Mouse (Mus musculus) midbrain, postnatal 0 days (tissue): ENCODE data around the gene Tmem28. TPM values are rescaled to one million over a fixed set of nuclear protein-coding genes. Genes with fewer than 3 reads are reported as not detected.

Experiments used
- ATAC-seq: fragments of 200-750 bp; cut with Nextera tagmentation; 2 replicates; pipeline ENCODE4 v1.8.0; 2017; ENCODE audit warnings: moderate number of reproducible peaks, mild to moderate bottlenecking, moderate TSS enrichment, moderate library complexity; ENCODE audit not compliant: low FRiP score
- DNase-seq: peaks from one replicate; pipeline ENCODE4 v3.0.0-alpha.2; 2015; ENCODE audit warnings: low spot score
- H3K27ac ChIP-seq: fragments of 300-500 bp; sonication (generic); 2 replicates; pipeline ENCODE4 v1.5.1; 2014; ENCODE audit warnings: low read depth, mild to moderate bottlenecking, low read length, mixed read lengths
- H3K27me3 ChIP-seq: fragments of 300-500 bp; sonication (generic); 2 replicates; pipeline ENCODE4 v1.6.1; 2014; ENCODE audit warnings: low read length, control low read depth, mixed read lengths; ENCODE audit not compliant: insufficient read depth
- H3K36me3 ChIP-seq: fragments of 300-500 bp; sonication (generic); 2 replicates; pipeline ENCODE4 v1.6.1; 2014; ENCODE audit warnings: low read length, control low read depth, mixed read lengths; ENCODE audit not compliant: insufficient read depth
- H3K4me1 ChIP-seq: fragments of 300-500 bp; sonication (generic); 2 replicates; pipeline ENCODE4 v1.6.1; 2014; ENCODE audit warnings: mild to moderate bottlenecking, control low read depth, antibody characterized with exemption, low read length, mixed read lengths; ENCODE audit not compliant: insufficient read depth
- H3K4me2 ChIP-seq: fragments of 300-500 bp; sonication (generic); 2 replicates; pipeline ENCODE4 v1.6.1; 2014; ENCODE audit warnings: low read depth, mild to moderate bottlenecking, low read length, mixed read lengths; ENCODE audit not compliant: poor library complexity, severe bottlenecking
- H3K4me3 ChIP-seq: fragments of 300-500 bp; sonication (generic); 2 replicates; pipeline ENCODE4 v1.5.1; 2014; ENCODE audit warnings: low read depth, mild to moderate bottlenecking, low read length, moderate library complexity
- H3K9ac ChIP-seq: fragments of 300-500 bp; sonication (generic); replicated peaks from 2 replicates; pipeline ENCODE4 v1.6.1; 2014; ENCODE audit warnings: mild to moderate bottlenecking, low read length, moderate library complexity, mixed read lengths; ENCODE audit not compliant: poor library complexity, severe bottlenecking
- H3K9me3 ChIP-seq: fragments of 300-500 bp; sonication (generic); 2 replicates; pipeline ENCODE4 v1.6.1; 2016; ENCODE audit warnings: low read length, control low read depth
- CTCF ChIP-seq: IDR thresholded peaks from 2 replicates; pipeline ENCODE4 v1.5.1; 2016; ENCODE audit warnings: antibody characterized with exemption, mild to moderate bottlenecking
- WGBS: fragments of 180-500 bp; shearing (Covaris S2); extraction: QIAGEN DNeasy Blood & Tissue Kit; methylation state at CpG from one replicate; pipeline ENCODE4 v1.1.7; 2014; 5-methylcytosine and 5-hydroxymethylcytosine counted together
- polyA plus RNA-seq: library from polyadenylated mRNA; unstranded; fragments of >200 nt; fragmentation: Nextera tagmentation; extraction: Ambion mirVana; gene quantifications from 2 replicates; pipeline ENCODE4 v1.2.1, GENCODE M21; 2015
- total RNA-seq: library from RNA; depleted of rRNA; stranded (reverse); fragments of >200 nt; gene quantifications from 2 replicates; pipeline ENCODE4 v1.2.3, GENCODE M21; 2014; rRNA removed

Tmem28 gene
- total RNA-seq (8.0 and 10.6 TPM in 2 replicates), polyA plus RNA-seq (1.1 and 1.2 TPM in 2 replicates)

DNA sequence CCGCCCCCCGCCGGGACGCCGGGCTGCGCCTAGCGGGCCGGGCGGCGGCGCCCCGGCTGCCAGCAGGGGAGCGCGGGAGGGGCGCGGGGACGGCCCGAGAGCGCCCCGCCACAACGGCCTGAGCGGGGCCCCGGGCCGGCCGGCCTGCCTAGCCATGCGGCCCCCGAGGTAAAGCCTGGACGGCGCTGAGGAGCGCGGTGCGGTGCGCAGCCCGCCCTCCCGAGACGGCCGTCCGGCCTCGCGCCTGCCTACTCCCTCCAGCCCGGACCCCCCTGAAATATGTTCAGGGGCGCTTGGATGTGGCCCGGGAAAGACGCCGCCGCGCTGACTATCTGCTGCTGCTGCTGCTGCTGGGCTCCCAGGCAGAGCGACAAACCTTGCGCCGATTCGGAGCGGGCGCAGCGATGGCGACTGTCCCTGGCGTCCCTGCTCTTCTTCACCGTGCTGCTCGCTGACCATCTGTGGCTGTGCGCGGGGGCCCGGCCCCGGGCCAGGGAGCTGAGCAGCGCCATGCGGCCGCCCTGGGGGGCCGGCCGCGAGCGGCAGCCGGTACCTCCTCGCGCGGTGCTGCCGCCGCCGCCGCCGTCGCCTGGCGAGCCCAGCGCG is at the start of gene Tmem28:
Gene Tmem28 (plus strand): TSS at position 232 of the 606 bp plus-strand sequence.
- no peak for DNase-seq
- Histone ChIP-seq H3K4me1 (no peaks in the 10 kb centered on the region), H3K36me3 (no peaks in the 10 kb centered on the region), H3K4me2 (peak within 1 kb of the TSS; percentile 64), H3K9me3 (no peaks in the 10 kb centered on the region), H3K9ac (peak within 1 kb of the TSS; percentile 44), H3K27me3 (no peaks in the 10 kb centered on the region; the same call in 1 of the 2 replicates), H3K27ac (peak within 1 kb of the TSS; percentile 51), H3K4me3 (peak within 1 kb of the TSS; percentile 52)
- peak; percentile 29 for ATAC-seq
- WGBS: 16% methylated on average over 29 of the region's 82 CpGs
- TF ChIP-seq CTCF: no peak

DNA sequence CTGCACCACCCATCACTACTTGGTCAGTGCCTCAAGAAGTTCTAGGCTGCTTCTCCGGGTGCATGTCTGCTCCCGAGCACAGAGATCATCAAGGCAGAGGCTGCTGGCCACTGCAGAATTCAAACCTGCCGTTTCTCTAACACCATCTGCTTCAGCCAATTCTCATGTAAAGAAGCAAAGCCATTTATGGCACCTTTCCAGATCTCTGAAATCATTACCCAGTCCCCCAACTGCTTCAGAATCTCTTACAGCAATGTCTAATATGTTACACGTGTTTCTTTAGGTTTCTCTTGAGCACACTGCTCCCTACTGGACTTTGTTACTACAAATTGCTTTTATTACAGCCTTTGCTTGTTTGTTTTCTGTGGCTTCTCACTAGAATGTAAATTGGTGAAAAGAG is 40.5 kb upstream of the Tmem28 start:
- no peak overlapping the region for H3K27ac ChIP-seq
- H3K9ac ChIP-seq: no peak overlapping the region
- DNase-seq (peak; percentile 35), ATAC-seq (no peak)
- H3K4me1 ChIP-seq: no peaks in the 10 kb centered on the region
- no peak overlapping the region for H3K4me2 ChIP-seq
- WGBS: 56% methylated on average over 4 of the region's 4 CpGs
- no peaks in the 10 kb centered on the region for H3K36me3 ChIP-seq
- H3K4me3 ChIP-seq: no peak overlapping the region
- H3K9me3 ChIP-seq: no peaks in the 10 kb centered on the region
- no peak for TF ChIP-seq CTCF
- H3K27me3 ChIP-seq: peaks cover 6% of the 10 kb centered on the region; the same call in 1 of the 2 replicates

DNA sequence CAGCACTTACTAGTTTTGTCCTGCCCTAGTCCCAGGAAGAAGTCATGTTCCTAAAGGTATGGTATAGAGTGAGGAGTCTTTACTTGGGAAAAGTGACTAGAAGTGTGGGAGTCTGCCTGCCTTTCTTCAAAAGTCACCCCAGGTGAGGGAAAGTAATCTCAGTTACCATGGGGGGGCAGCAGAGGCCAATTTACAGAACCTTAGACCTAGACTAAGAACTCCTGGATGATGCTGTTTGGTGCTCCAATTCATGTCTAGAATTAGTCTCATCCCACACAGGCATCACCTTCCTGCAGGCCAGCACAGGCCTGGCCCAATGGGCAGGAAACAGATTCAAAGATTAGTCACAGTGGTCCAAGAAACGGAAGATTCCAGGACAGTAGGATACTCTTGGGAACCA is 12.4 kb upstream of the Tmem28 start:
- Histone ChIP-seq H3K4me1 (no peaks in the 10 kb centered on the region), H3K9me3 (no peaks in the 10 kb centered on the region), H3K4me2 (no peak overlapping the region), H3K27me3 (no peaks in the 10 kb centered on the region), H3K36me3 (no peaks in the 10 kb centered on the region), H3K9ac (no peak overlapping the region), H3K4me3 (no peak overlapping the region), H3K27ac (no peak overlapping the region)
- peak; percentile 71 for TF ChIP-seq CTCF
- peak; percentile 34 for DNase-seq
- ATAC-seq: no peak
- 48% methylated on average over 1 of the region's 1 CpGs for WGBS

DNA sequence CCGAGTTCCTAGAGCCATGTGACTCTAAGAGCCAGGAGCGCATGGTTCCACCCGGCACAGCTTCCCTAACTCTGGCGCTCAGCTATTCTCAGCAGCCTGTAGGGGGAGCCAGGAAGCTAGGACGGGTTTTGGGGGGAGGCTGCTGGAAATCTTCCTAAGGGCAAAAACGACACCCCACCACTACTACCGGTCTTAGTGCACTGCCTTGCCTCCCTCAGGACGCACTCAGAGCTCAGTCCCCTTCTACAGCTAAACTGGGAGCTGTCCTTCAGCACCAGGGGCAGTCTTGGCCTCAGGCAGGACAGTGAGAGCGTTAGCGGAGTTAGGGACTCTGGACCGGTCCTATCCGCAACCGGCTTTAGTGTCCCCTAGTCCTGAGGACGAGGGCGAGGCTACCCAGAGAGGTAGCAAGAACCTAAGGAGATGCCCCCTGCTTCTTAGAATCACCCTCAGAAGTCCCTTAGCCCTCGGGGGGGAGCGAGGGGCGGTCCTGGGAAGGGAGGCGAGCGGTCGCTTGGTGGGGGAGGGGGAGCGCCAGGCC is 1.4 kb upstream of the Tmem28 start:
- TF ChIP-seq CTCF: peak; percentile 77
- H3K36me3 ChIP-seq: no peaks in the 10 kb centered on the region
- H3K4me1 ChIP-seq: no peaks in the 10 kb centered on the region
- H3K27me3 ChIP-seq: no peaks in the 10 kb centered on the region; the same call in 1 of the 2 replicates
- peak overlapping the region; percentile 64 for H3K4me2 ChIP-seq
- 0 out of 2 replicates have a peak overlapping the region, but pooled peaks have one; percentile 13 for H3K9ac ChIP-seq
- ATAC-seq (peak; percentile 74), DNase-seq (peak; percentile 78)
- WGBS: 19% methylated on average over 19 of the region's 22 CpGs
- H3K27ac ChIP-seq: no peak overlapping the region
- H3K4me3 ChIP-seq: peak overlapping the region; percentile 52
- H3K9me3 ChIP-seq: no peaks in the 10 kb centered on the region

DNA sequence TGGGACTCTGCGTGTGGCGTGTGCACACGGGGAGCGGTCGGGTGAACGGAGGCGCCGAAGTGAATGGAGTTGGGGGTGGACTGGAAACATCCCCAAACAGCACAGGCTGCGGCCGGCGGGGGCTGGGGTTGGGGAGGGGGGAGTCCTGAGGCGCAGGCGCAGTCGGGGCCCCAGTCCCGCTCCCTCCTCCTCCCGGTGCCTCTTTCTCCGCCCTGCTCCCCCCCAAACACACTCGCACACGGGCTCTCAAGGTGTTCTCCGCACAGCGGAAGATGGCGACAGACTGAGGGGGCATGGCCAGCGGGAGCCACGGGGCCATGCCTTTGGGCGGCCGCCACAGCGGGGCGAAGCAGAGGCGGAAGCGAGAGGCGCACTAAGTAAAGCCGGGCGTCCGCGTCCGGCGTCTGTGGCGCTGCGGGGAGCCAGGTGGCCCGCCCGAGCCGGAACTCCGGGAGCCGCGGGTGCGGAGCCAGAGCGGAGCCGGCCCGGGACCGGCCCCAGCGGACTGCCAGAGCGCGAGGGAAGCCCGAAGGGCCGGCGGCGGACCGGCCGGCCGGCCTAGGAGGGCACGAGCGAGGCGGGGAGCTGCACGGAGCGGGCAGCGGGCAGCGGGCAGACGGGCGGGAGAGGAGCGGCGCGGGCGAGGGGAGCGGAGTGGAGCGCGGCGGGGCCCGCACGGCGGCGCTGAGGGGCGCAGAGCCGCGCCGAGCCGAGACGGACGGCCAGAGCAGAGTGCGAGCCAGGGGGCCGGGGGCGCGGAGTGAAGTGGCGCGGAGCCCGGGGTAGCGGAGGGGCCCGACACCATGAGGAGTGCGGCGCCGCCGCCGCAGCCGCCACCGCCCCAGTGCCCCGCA is 658 bp upstream of the Tmem28 start:
- no peak for TF ChIP-seq CTCF
- H3K9me3 ChIP-seq: no peaks in the 10 kb centered on the region
- no peaks in the 10 kb centered on the region for H3K36me3 ChIP-seq
- H3K27ac ChIP-seq: peak overlapping the region; percentile 51
- ATAC-seq (peak; percentile 85), DNase-seq (peak; percentile 60)
- H3K4me1 ChIP-seq: no peaks in the 10 kb centered on the region
- H3K9ac ChIP-seq: peak overlapping the region; percentile 44
- H3K4me3 ChIP-seq: peak overlapping the region; percentile 52
- peak overlapping the region; percentile 64 for H3K4me2 ChIP-seq
- 30% methylated on average over 51 of the region's 105 CpGs for WGBS
- no peaks in the 10 kb centered on the region; the same call in 1 of the 2 replicates for H3K27me3 ChIP-seq

DNA sequence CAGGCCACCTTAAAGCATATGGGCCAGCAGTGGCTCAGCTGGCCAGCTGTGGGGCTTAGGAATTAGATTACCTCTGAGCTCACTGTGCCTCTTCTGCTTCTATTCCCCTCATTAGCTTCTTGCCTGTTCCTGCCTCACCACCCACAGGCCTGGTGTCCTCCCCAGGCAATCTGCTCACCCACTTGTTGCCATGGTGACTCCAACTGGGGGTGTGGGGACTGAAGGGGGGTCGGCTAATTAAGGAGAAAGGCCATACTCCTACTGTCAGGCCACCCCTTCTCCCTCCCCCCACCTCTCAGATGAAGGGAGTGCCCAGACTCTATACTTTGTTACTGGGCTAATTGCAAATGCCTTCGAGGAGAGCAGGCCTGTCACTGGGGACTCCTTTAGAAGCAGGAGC is 21.3 kb downstream of the Tmem28 start:
- no peak overlapping the region for H3K4me2 ChIP-seq
- no peak overlapping the region for H3K27ac ChIP-seq
- 11% methylated on average over 2 of the region's 2 CpGs for WGBS
- no peak for ATAC-seq
- H3K27me3 ChIP-seq: no peaks in the 10 kb centered on the region
- H3K4me3 ChIP-seq: no peak overlapping the region
- no peak for DNase-seq
- no peak overlapping the region for H3K9ac ChIP-seq
- H3K9me3 ChIP-seq: no peaks in the 10 kb centered on the region
- TF ChIP-seq CTCF: no peak
- H3K4me1 ChIP-seq: no peaks in the 10 kb centered on the region
- no peaks in the 10 kb centered on the region for H3K36me3 ChIP-seq
